Mouse (Mus musculus): ENCODE measurements around the gene Tmem53. TPM values are rescaled to one million over a fixed set of nuclear protein-coding genes. Genes with fewer than 3 reads are reported as not detected.

The Tmem53 gene
- polyA plus RNA-seq, 1 experiment from 2014 or later: 16.5 TPM

- ATAC-seq (replicated peaks; ENCODE audit: insufficient number of reproducible peaks, low FRiP score, low TSS enrichment): no peak
- Histone ChIP-seq H3K9ac (ENCODE audit: low read depth, low read length) (no peak overlapping the region), H3K36me3 (ENCODE audit: control insufficient read depth, insufficient read depth, low read length) (peaks cover 6% of the 10 kb centered on the region), H3K4me3 (ENCODE audit: low read depth, low read length) (no peak overlapping the region), H3K4me1 (ENCODE audit: control insufficient read depth, insufficient read depth, low read length) (no peaks in the 10 kb centered on the region), H3K4me2 (no peak overlapping the region), H3K27me3 (ENCODE audit: control insufficient read depth, insufficient read depth, low read length) (no peaks in the 10 kb centered on the region), H3K9me3 (replicated peaks; ENCODE audit: control insufficient read depth, low read length) (no peaks in the 10 kb centered on the region), H3K27ac (ENCODE audit: low read depth, low read length) (no peak overlapping the region)
- WGBS (ENCODE audit: insufficient replicate concordance): 78% methylated on average over 25 of the region's 25 CpGs
Measured at GRCm38 (mm10) chr4:117267831-117268437, 16.2 kb downstream of the Tmem53 start.

- peaks cover 8% of the 10 kb centered on the region; the same call in 1 of the 2 replicates for H3K9me3 ChIP-seq (replicated peaks; ENCODE audit: control insufficient read depth, low read length)
- peaks cover 28% of the 10 kb centered on the region for H3K36me3 ChIP-seq (ENCODE audit: control insufficient read depth, insufficient read depth, low read length)
- H3K9ac ChIP-seq (ENCODE audit: low read depth, low read length): no peak overlapping the region
- no peaks in the 10 kb centered on the region for H3K4me1 ChIP-seq (ENCODE audit: control insufficient read depth, insufficient read depth, low read length)
- 0 out of 2 replicates have a peak, but pooled peaks have one; percentile 39 for ATAC-seq (replicated peaks; ENCODE audit: insufficient number of reproducible peaks, low FRiP score, low TSS enrichment)
- H3K27me3 ChIP-seq (ENCODE audit: control insufficient read depth, insufficient read depth, low read length): no peaks in the 10 kb centered on the region
- H3K4me2 ChIP-seq: no peak overlapping the region
- H3K27ac ChIP-seq (ENCODE audit: low read depth, low read length): no peak overlapping the region
- WGBS (ENCODE audit: insufficient replicate concordance): 10% methylated on average over 6 of the region's 6 CpGs
- H3K4me3 ChIP-seq (ENCODE audit: low read depth, low read length): no peak overlapping the region
Measured at GRCm38 (mm10) chr4:117270278-117270677, 18.5 kb downstream of the Tmem53 start.

DNA sequence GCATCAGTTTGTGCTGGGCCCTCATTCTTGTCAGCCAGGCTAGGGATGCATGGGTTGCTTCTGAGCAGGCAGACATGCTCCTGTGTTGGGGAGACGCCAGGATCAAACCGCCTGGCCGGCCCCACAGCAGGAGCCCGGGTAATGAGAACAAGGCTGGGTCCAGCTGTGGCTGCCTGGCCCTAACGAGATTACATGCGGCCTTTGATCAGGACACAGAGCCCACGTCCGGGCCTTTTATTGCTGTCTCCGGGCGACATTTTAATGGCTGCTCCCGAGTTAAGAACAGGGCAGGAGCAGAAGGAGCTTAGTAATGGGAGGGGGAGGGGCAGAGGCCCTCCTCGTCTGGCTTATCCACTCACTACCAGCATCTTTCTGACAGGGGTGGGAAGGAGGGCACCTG is 20.7 kb downstream of the Tmem53 start:
- ATAC-seq (replicated peaks; ENCODE audit: insufficient number of reproducible peaks, low FRiP score, low TSS enrichment): no peak
- no peaks in the 10 kb centered on the region for H3K4me1 ChIP-seq (ENCODE audit: control insufficient read depth, insufficient read depth, low read length)
- no peak overlapping the region for H3K4me3 ChIP-seq (ENCODE audit: low read depth, low read length)
- H3K27ac ChIP-seq (ENCODE audit: low read depth, low read length): no peak overlapping the region
- no peak overlapping the region for H3K9ac ChIP-seq (ENCODE audit: low read depth, low read length)
- WGBS (ENCODE audit: insufficient replicate concordance): 40% methylated on average over 12 of the region's 12 CpGs
- no peaks in the 10 kb centered on the region for H3K27me3 ChIP-seq (ENCODE audit: control insufficient read depth, insufficient read depth, low read length)
- peaks cover 8% of the 10 kb centered on the region; the same call in 1 of the 2 replicates for H3K9me3 ChIP-seq (replicated peaks; ENCODE audit: control insufficient read depth, low read length)
- H3K36me3 ChIP-seq (ENCODE audit: control insufficient read depth, insufficient read depth, low read length): peaks cover 45% of the 10 kb centered on the region
- no peak overlapping the region for H3K4me2 ChIP-seq

GRCm38 (mm10) chr4:117274720-117275119 is 23.0 kb downstream of the Tmem53 start:
- Histone ChIP-seq H3K36me3 (ENCODE audit: control insufficient read depth, insufficient read depth, low read length) (peaks cover 54% of the 10 kb centered on the region), H3K4me1 (ENCODE audit: control insufficient read depth, insufficient read depth, low read length) (peaks cover 6% of the 10 kb centered on the region; the same call in 1 of the 2 replicates)
- 90% methylated on average over 4 of the region's 4 CpGs for WGBS (ENCODE audit: insufficient replicate concordance)

DNA sequence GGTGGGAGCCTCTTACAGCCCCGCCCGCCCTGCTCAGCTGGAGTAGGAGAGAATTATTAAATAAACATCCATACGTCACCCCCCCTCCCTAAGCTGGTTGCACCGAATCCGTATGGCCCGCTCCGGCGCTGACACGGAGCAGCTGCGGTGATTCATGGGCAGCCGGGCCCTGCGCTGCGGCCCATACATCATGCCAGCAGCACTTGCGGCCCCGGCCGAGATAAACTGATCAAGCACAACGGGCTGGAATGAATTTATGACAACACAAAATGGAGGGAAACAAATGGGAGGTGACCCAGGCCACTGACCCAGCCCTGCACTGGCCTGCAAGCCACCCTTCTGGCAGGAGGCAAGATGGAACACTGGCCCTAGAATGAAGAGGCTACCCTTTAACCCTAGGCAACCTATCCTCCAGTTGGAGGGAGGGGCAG is 24.5 kb downstream of the Tmem53 start:
- peaks cover 6% of the 10 kb centered on the region; the same call in 1 of the 2 replicates for H3K4me1 ChIP-seq (ENCODE audit: control insufficient read depth, insufficient read depth, low read length)
- H3K27me3 ChIP-seq (ENCODE audit: control insufficient read depth, insufficient read depth, low read length): no peaks in the 10 kb centered on the region
- no peak overlapping the region for H3K9ac ChIP-seq (ENCODE audit: low read depth, low read length)
- WGBS (ENCODE audit: insufficient replicate concordance): 79% methylated on average over 17 of the region's 17 CpGs
- peaks cover 8% of the 10 kb centered on the region; the same call in 1 of the 2 replicates for H3K9me3 ChIP-seq (replicated peaks; ENCODE audit: control insufficient read depth, low read length)
- H3K4me2 ChIP-seq: no peak overlapping the region
- H3K4me3 ChIP-seq (ENCODE audit: low read depth, low read length): no peak overlapping the region
- no peak for ATAC-seq (replicated peaks; ENCODE audit: insufficient number of reproducible peaks, low FRiP score, low TSS enrichment)
- peaks cover 55% of the 10 kb centered on the region for H3K36me3 ChIP-seq (ENCODE audit: control insufficient read depth, insufficient read depth, low read length)
- H3K27ac ChIP-seq (ENCODE audit: low read depth, low read length): no peak overlapping the region

More at GRCm38 (mm10) chr4:117274720-117275119, 23.0 kb downstream of the Tmem53 start:
- H3K4me3 ChIP-seq (ENCODE audit: low read depth, low read length): no peak overlapping the region
- no peak overlapping the region for H3K4me2 ChIP-seq
- ATAC-seq (replicated peaks; ENCODE audit: insufficient number of reproducible peaks, low FRiP score, low TSS enrichment): no peak
- no peak overlapping the region for H3K27ac ChIP-seq (ENCODE audit: low read depth, low read length)
- no peak overlapping the region for H3K9ac ChIP-seq (ENCODE audit: low read depth, low read length)
- H3K27me3 ChIP-seq (ENCODE audit: control insufficient read depth, insufficient read depth, low read length): no peaks in the 10 kb centered on the region
- peaks cover 8% of the 10 kb centered on the region; the same call in 1 of the 2 replicates for H3K9me3 ChIP-seq (replicated peaks; ENCODE audit: control insufficient read depth, low read length)

- Histone ChIP-seq H3K4me2 (no peak overlapping the region), H3K9ac (ENCODE audit: low read depth, low read length) (no peak overlapping the region), H3K36me3 (ENCODE audit: control insufficient read depth, insufficient read depth, low read length) (peaks cover 59% of the 10 kb centered on the region), H3K4me1 (ENCODE audit: control insufficient read depth, insufficient read depth, low read length) (peaks cover 6% of the 10 kb centered on the region; the same call in 1 of the 2 replicates), H3K4me3 (ENCODE audit: low read depth, low read length) (no peak overlapping the region), H3K27ac (ENCODE audit: low read depth, low read length) (no peak overlapping the region), H3K9me3 (replicated peaks; ENCODE audit: control insufficient read depth, low read length) (peaks cover 8% of the 10 kb centered on the region; the same call in 1 of the 2 replicates), H3K27me3 (ENCODE audit: control insufficient read depth, insufficient read depth, low read length) (no peaks in the 10 kb centered on the region)
- WGBS (ENCODE audit: insufficient replicate concordance): 89% methylated on average over 13 of the region's 13 CpGs
- no peak for ATAC-seq (replicated peaks; ENCODE audit: insufficient number of reproducible peaks, low FRiP score, low TSS enrichment)
Measured at GRCm38 (mm10) chr4:117277021-117277420, 25.3 kb downstream of the Tmem53 start.

- Histone ChIP-seq H3K4me1 (ENCODE audit: control insufficient read depth, insufficient read depth, low read length) (peaks cover 6% of the 10 kb centered on the region; the same call in 1 of the 2 replicates), H3K9me3 (replicated peaks; ENCODE audit: control insufficient read depth, low read length) (peaks cover 8% of the 10 kb centered on the region; the same call in 1 of the 2 replicates), H3K4me3 (ENCODE audit: low read depth, low read length) (no peak overlapping the region), H3K27ac (ENCODE audit: low read depth, low read length) (no peak overlapping the region), H3K9ac (ENCODE audit: low read depth, low read length) (no peak overlapping the region), H3K27me3 (ENCODE audit: control insufficient read depth, insufficient read depth, low read length) (no peaks in the 10 kb centered on the region), H3K36me3 (ENCODE audit: control insufficient read depth, insufficient read depth, low read length) (peaks cover 58% of the 10 kb centered on the region), H3K4me2 (no peak overlapping the region)
- no peak for ATAC-seq (replicated peaks; ENCODE audit: insufficient number of reproducible peaks, low FRiP score, low TSS enrichment)
- 90% methylated on average over 7 of the region's 7 CpGs for WGBS (ENCODE audit: insufficient replicate concordance)
Measured at GRCm38 (mm10) chr4:117277687-117278086, 25.9 kb downstream of the Tmem53 start.

DNA sequence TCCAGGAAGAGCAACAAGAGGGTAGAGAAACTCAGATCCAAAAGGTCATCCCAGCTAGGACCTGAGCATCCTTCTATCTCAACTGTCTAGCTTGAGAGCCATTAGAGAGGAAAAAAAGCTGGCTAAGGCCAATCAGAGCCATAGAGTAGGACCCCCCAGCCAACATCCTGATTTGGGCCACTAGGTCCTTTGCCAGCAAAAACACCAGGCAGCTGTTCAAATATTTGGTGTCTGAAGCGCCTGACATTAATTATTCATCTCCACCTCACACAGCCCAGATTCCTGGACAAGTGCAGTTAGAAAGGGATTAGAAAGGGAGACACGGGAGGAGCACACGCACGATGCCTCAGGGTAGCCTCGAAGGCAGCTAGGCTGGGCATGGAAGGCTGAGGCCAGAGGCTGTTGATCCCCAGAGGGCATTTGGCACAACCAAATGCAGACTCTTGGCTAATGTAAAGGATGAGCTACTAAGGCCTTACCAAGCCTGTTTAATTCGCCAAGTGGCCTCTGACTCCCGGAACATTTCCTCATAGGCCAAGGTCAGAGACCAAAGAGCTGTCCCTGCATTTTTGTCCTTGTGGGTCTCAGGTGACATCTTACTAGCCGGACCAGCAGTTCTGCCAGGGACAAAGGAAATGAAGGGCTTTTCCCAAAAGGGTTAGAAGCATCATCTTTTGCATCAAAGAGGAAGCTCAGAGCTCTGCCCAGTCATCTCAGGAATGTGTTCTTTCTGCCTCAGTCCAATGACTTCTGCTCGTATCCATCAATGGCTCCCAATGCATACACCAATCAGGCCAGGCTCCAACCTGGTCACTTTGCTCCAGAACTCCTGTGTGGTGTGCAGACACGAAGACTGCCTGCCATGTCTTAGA is 26.9 kb downstream of the Tmem53 start:
- Histone ChIP-seq H3K4me1 (ENCODE audit: control insufficient read depth, insufficient read depth, low read length) (peaks cover 14% of the 10 kb centered on the region), H3K4me2 (no peak overlapping the region), H3K9me3 (replicated peaks; ENCODE audit: control insufficient read depth, low read length) (peaks cover 8% of the 10 kb centered on the region; the same call in 1 of the 2 replicates), H3K27ac (ENCODE audit: low read depth, low read length) (no peak overlapping the region), H3K36me3 (ENCODE audit: control insufficient read depth, insufficient read depth, low read length) (peaks cover 49% of the 10 kb centered on the region), H3K4me3 (ENCODE audit: low read depth, low read length) (no peak overlapping the region), H3K27me3 (ENCODE audit: control insufficient read depth, insufficient read depth, low read length) (no peaks in the 10 kb centered on the region), H3K9ac (ENCODE audit: low read depth, low read length) (no peak overlapping the region)
- WGBS (ENCODE audit: insufficient replicate concordance): 80% methylated on average over 10 of the region's 10 CpGs
- ATAC-seq (replicated peaks; ENCODE audit: insufficient number of reproducible peaks, low FRiP score, low TSS enrichment): no peak

All from heart, embryonic 11.5 days (tissue).